Comparison of ENCODE assay signal across 17 mouse cellular contexts in the genomic region with DNA sequence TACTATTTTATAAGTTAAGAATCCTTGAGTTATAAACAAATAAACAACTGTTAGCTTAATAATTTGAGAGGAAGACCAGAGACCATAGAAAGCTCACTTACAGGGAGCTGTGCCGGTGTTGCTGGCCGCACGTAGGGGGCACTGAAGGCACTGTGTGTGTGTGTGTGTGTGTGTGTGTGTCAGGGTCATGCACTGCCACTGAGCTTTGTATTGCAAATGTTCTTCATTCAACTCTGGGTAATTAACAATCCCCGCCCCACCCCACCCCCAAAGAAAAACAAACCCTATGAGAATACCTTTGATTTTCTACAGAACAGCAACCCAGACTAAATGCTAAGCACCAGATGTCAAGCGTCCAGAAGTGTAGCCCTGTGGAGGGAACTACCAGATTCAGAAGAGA.
DNase-seq lines count a peak whose midpoint lies in the region.
"Had no signal": no experiment of that assay in that cellular context is flagged by ENCODE, and none has a peak within 500 bp of the region (broad histone marks: within the 10 kb centered on the region; RNA-seq: fewer than 3 reads in every experiment).

No protein-coding gene starts in this region.

- DNase-seq in embryo, embryonic 10.5 days (ENCODE audit: low spot score), result peak; percentile 12
- no peak for DNase-seq in embryo, embryonic 10 days (ENCODE audit: low spot score)
- DNase-seq in ES-CJ7 (ENCODE audit: low read depth, low spot score) (peak; percentile 83), ZHBTc4 (ENCODE audit: low read depth, low spot score) (peak; percentile 80)
- DNase-seq in cerebellum, postnatal 36 days, result no peak
- DNase-seq in right cerebral cortex, postnatal 14 days, result no peak
- DNase-seq: adrenal gland, postnatal 14 days; cerebellum, adult 11 months; cerebellum, adult 2 months; cerebellum, adult 9-11 months; cerebellum, postnatal 25 days; gastrocnemius, postnatal 10 days; gastrocnemius, postnatal 36 days; heart, adult 2 months; heart, postnatal 14 days; heart, postnatal 4 days; kidney, adult 18-20 months had no signal

Comparison
In these comparisons a context has a peak if more than half of its experiments do, and no peak if none do; other contexts are left out.
1. DNase-seq: peak in embryo, embryonic 10.5 days (single experiment), ES-CJ7 (single experiment) and ZHBTc4 (single experiment); none in embryo, embryonic 10 days (single experiment), cerebellum, postnatal 36 days (0 of 2) and right cerebral cortex, postnatal 14 days (single experiment).